Mouse (Mus musculus): ENCODE data around the gene Mgmt. TPM values are rescaled to one million over a fixed set of nuclear protein-coding genes. Genes with fewer than 3 reads are reported as not detected.

Mgmt gene
- total RNA-seq, 2 experiments from 2014 or later, result 1.4 to 1.5 TPM

DNA sequence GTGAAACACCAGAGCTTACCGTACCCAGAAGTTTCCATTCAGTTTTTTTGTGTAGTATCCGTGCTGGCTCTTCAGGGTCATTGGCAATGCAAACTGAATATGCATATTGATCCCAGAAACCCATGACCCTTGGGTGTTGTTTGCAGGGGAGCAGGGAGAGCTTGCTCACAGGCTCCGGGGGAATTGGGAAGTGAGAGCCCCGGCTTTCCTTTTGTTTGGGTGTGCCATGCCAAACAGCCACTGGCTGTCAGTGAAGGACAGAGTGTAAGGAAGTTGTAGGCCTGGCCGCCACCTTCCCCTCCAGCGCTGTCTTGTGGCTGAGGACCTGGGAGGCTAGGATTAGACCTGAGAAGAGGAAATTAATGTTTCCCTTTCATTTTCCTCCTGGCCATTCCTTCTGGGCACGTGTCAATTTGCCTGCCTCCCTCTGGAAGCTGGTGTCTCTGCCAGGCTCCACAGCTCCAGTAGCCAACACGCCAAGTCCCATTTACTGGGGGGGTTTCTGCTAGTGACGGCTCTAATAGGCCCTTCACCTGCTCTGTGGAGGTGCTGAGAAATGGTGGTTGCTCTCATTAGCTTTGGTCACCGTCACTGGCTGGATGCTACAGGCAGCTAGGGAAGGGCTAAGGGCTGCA is 144.0 kb downstream of the Mgmt start:
- intact Hi-C loops (cut with DNase I; ENCODE audit: low total_unique reads), result no loop called here
- no peak for DNase-seq

DNA sequence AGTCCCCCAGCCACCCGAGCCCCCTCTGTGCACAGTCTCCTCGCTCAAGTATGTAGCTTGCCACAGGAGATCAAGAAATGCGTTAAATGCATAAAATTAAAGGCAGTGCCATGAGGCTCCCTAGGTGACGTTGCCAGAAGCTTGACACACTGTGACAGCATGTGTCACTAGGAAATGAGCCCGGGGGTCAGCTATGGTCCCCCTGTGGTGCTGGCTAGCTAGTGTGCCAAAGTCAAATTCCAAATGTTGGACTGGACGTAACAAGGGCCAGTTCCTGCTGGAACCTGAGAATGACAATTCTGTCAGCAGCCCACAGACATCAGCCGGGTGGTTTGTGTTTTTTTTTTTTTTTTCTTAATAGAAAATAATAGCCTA is 144.5 kb downstream of the Mgmt start:
- DNase-seq, result no peak
- intact Hi-C loops (cut with DNase I; ENCODE audit: low total_unique reads), result no loop called here

DNA sequence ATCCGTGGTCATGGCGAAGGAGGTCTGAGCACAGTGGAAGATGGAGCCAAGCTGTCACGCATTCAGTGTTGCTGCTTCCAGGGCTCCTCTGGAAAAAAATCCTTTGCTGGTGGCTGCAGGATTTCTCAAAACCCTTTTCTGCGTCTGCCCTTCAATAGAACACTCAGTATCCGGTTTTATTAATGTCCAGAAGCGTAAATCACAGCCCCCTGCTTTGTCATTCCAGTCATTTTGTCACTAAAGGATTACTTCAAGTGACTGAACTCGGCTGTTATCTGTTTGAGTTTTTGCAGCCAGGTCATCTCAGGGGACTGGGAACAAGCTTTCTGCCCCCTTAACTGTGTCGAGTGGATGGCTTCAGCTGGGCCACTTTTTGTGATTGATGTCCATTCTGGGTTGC is 146.2 kb downstream of the Mgmt start:
- no peak for DNase-seq
- intact Hi-C loops (cut with DNase I; ENCODE audit: low total_unique reads), result no loop called here

DNA sequence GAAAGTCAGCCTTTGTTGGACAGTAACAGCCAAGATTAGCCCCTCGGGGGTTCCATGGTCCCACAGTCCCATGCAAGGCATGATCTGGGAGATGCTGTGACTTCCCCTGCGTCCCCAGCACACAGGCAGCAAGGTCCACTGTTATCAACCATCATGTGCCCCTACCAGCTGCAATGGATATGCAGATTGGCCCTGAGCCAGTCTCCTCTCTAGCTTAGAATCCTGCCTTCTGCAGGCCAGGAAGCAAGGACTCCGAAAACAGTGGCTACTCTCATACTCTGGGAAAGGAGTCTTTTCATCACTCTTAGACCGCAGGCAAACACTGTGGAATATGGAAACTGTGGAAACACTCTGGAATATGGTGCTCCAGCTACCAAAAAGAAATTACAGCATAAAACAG is 152.5 kb downstream of the Mgmt start:
- intact Hi-C loops (cut with DNase I; ENCODE audit: low total_unique reads), result no loop called here
- no peak for DNase-seq

DNA sequence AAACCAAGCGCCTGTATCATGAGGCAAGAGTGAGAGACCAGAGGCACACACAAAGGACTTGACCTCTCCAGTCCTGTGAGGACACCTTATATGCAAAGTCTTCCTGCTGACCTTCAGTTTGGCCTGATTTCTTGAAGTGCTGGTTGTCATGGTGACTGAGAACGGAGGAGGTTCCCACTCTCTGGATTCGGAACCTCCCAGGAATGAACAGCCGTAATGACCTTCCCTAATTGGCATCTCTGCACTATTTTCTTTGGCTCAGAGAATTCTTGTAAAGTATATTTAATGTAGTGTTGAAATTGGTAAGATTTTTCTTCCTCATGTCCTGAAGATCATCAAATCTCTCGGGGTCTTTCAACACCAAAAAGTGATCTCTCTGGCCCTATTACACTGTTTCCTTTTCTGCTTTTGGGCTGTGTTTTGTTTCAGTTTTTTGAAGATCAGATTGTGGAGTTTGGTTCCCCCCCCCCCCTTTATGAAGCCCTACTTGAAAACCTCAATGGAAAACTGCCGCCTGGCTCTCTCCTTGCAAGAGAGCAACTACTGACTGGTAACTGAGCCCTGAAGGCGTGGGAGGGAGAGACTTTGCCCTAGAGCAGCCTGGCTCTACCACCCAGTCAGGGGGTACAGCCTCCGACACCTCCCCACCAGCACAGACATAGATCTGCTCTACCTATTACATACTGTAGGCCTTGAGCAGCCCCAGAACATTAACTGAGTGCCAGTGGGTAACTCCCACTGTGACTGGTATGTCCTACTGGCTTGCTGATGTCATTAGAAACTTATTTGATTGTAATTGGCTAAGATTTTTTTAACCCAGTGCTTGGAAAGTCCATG is 153.9 kb downstream of the Mgmt start:
- no peak for DNase-seq
- intact Hi-C loops (cut with DNase I; ENCODE audit: low total_unique reads), result no loop called here

DNA sequence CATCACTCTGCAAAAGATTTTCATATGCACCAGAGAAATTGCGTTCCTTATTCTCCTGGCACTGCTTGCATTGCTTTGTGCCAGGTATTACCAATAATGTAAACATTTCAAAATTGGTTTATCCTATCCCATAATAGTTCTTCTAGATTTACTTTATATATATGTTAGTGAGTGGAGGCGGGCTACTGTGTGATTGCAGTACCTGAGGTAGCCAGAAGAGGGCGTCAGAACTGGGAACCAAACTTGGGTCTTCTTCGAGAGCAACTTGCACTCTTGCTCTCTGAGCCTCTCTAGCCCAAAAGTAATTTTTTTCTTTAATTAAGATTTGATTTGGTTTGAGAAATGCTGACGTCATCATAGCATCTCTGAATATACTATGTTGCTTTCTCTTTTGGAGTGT is 159.9 kb downstream of the Mgmt start:
- DNase-seq, result no peak
- intact Hi-C loops (cut with DNase I; ENCODE audit: low total_unique reads), result no loop called here

DNA sequence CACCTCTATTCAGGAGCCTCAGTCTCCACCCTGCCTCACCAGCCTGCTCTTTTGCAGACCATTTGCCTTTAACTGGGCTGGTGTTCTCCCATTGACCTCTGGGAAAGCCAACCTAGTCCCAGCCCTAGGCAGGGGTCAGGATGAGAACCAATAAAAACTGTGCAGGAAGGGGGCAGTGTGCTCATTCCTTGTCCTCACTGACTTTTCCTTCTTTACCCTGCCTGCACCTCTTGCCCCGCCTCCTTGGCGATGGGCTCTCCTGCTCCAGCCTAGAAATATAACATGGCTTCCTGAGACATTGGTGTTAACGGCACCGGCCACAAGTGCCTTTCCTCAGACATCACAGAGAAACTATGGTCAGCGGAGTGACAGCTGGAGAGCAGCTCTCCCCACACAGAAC is 161.7 kb downstream of the Mgmt start:
- intact Hi-C loops (cut with DNase I; ENCODE audit: low total_unique reads), result no loop called here
- no peak for DNase-seq

DNA sequence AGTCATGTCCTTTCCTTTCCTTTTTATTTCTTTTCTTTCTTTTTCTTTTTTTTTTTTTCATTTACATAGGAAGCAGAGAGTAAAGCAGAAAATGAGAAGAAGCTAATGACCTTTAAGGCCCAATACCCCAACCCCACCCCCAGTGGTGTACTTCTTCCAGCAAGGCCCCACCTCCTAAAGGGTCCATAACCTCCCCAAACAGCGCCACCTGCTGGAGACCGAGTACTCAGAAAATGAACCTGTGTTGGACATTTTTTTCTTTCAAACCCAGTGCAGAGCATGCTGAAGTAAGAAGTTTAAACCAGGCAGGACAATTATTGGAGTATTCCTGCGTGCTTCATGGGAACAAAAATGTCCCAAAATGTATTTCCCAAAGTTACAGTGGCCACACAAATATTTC is 166.1 kb downstream of the Mgmt start:
- no peak for DNase-seq
- intact Hi-C loops (cut with DNase I; ENCODE audit: low total_unique reads), result no loop called here

DNA sequence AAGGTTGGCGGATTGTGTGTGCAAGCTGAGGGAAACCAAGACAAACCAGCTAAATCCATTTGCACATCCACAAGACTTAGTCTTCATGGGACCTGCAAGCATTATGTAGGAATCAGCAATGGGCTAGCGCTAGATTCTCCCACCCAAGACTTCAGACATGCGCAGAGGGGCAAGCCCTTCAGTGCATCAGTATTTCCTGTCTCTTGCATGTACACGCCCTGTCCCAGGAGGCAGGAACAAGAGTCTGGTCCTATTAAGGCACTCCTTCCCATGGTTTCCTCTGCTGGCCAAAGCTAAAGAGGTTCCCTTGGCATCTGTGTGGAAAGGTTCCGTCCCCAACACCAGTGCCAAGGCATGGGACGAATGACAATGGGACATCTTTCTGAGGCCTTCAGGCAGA is 166.7 kb downstream of the Mgmt start:
- intact Hi-C loops (cut with DNase I; ENCODE audit: low total_unique reads), result no loop called here
- no peak for DNase-seq

DNA sequence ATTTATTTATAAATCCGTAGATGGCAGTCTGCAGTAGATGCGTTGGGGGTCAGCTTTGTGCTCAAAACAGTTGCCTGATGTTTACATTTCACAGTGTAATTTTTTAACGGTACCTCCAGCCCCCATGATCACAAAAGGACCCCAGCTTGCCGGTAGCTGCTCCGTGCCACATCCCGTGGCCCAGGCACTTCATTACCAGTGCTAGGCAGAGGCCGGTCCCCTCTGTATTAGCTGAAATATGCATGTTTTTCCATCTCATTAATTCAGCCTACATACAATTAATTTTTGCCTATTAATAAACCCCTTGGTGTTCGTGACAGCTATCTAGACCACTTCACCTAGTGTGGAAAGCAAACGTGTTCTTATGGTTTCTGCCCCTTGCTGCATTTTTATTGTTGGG is 169.8 kb downstream of the Mgmt start:
- intact Hi-C loops (cut with DNase I; ENCODE audit: low total_unique reads), result no loop called here
- DNase-seq, result no peak

DNA sequence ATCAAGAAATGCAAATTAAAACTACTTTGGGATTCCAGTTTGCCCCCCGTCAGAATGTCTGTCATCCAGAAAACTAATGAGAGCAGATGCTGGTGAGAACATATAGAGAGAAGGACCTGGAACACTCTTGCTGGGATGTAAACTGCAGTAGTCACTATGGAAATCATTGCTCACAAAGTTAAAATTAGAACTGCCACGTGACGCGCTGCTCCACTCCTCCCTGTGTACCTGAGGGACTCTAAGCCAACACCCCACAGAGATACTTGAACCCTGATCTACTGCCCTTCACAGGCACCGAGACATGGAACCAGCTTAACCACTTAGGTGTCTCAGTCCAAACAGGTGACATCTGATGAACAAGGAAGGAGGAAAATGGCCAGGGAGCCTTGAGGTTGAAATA is 171.0 kb downstream of the Mgmt start:
- intact Hi-C loops (cut with DNase I; ENCODE audit: low total_unique reads), result no loop called here
- DNase-seq, result no peak

DNA sequence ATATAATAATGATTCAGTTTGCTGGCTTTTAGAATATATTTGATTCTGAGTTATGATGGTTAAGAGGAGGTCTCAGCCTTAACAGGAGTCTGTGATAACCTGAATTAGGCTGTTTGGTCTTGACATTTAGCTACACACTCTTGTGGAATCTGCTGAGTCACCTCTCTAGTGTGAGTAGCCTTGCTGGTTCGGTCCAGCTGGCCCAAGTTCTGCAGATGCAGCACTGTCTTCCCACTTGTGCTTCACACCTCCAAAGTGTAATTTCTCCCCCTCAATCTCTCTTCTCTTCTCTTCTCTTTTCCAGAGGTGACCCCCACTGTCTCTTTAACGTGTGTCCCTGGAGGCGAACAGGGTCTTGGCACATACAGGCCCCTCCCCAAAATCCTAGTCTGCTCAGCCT is 171.8 kb downstream of the Mgmt start:
- intact Hi-C loops (cut with DNase I; ENCODE audit: low total_unique reads), result no loop called here
- DNase-seq, result no peak

DNA sequence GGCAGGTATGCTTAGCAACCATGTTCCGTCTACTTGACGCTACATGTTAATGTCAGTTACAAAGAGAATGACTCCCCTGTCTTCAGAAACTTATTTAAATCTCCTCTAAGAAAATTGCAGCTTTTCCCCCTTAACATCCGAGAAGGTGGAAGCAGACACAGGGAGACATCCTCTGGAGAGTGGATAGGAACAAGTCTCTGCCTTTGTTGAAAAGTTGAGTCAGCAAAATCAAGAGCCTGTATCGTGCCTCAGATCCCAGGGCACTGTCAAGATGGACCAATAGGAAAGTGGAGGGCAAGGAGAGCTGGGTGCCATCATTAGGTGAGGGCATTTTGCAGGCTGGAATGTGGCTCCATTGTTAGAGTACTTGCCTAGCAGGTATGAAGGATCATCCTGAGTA is 172.6 kb downstream of the Mgmt start:
- intact Hi-C loops (cut with DNase I; ENCODE audit: low total_unique reads), result no loop called here
- DNase-seq, result no peak

DNA sequence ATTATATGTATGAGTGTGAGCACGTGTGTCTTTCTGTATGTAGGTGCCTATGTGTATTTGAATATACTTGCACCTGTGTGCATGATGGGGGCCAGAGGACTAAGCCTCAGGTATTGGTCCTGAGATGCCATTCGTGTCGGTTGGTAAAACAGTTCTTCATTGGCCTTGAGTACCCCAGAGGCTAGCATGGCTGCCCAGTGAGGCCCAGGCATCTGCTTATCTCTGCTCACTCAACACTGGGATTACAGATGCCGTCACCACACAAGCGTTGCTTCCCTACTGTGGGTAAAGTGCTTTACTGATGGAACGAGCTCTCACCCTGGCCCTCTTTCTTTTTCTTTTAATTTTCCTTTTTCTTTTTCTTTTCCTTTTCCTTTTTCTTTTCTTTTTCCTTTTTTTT is 173.3 kb downstream of the Mgmt start:
- no peak for DNase-seq
- intact Hi-C loops (cut with DNase I; ENCODE audit: low total_unique reads), result no loop called here

DNA sequence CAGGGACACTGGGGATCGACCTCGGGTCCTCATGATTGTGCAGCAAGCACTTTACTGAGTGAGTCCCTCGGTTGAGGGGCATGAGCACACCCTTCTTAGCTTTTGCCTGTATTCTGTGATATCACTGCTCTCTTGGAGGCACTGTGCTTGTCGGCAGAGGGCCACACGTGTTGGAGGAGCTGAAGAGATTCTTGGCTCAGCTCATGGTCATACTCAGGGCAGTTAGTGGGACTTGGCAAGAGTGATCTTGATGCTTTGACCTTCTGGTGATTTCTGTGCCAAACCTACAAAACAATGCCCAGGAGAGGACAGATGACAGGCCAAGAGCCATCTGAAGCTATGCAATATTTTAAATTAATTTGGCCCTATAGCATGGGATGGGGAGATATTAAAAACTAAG is 174.4 kb downstream of the Mgmt start:
- intact Hi-C loops (cut with DNase I; ENCODE audit: low total_unique reads), result no loop called here
- DNase-seq, result no peak

DNA sequence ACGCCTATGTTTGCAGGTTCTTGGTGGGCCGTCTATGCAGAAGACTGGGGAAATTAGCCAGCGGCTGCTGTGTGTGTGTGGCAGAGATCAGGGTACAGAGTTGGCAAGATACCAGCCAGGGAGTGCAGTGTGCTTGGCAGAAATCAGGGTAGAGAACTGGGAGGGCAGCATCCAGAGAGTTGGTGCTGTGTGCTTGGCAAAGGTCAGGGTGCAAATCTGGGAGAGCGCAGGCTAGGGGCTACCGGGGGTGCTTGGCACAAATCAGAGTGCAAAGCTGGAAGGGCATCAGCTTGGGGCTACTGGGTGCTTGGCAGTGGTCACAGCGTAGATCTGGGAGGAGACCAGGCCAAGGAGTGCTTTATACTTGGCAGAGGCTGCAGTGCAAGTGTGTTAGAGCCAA is 175.4 kb downstream of the Mgmt start:
- intact Hi-C loops (cut with DNase I; ENCODE audit: low total_unique reads), result no loop called here
- no peak for DNase-seq

DNA sequence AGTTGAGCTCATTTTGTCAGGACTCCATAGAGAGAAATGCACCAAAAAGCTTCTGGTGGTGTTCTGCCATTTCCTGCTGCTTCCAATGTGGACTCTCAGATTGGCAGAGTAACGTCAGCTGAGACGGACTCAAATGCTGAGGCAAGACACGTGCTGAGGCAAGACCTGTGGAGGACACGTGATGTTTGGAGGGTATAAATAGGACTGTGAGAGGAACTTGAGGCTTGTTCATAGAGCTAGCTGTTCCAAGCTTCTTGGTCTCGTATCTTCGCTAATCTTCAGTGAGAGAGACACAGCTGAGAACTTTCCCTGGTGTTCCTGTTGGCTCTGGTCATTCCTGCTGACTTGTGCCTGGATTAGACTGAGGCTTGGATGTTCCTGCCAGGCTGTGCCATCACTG is 176.9 kb downstream of the Mgmt start:
- intact Hi-C loops (cut with DNase I; ENCODE audit: low total_unique reads), result no loop called here
- DNase-seq, result no peak

DNA sequence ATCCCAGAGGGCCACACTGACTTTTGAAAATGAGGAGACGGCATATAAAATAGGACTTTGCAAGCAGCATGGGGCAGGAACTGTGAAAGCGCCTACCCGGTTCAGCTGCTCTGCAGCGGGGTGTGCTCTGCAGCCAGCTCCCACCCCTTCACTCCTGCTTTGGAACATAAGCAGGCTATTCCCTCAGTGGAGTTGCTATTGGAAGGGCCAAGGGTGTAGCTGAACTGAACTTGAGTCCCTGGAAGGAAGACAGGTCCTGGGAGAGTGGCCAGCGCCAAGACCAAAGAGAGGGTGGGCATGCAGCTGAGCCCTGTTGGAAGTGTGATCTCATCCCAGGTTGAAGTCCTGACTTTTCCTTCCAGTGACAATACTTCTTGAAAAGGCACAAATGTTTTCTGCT is 179.5 kb downstream of the Mgmt start:
- DNase-seq, result peak; percentile 71
- intact Hi-C loops (cut with DNase I; ENCODE audit: low total_unique reads), result no loop called here

DNA sequence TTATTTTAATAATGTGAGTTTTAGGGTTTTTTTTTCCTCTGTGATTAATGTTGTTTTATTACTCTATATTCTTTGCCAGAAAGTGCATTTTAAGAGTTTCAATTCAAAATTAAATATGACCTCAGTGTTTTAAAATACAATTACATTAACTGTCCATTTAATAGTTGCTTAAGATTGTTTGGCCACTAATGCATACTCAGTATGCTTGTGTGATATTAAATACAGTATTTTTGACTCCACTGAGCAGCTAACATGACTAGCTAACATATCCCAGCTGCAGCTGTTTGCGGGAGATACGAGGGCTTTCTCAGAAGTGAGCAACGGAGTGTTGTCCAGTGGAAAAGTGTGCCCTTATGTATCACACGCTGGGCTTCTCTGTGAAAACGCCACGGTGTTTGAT is 179.9 kb downstream of the Mgmt start:
- intact Hi-C loops (cut with DNase I; ENCODE audit: low total_unique reads), result no loop called here
- no peak for DNase-seq

DNA sequence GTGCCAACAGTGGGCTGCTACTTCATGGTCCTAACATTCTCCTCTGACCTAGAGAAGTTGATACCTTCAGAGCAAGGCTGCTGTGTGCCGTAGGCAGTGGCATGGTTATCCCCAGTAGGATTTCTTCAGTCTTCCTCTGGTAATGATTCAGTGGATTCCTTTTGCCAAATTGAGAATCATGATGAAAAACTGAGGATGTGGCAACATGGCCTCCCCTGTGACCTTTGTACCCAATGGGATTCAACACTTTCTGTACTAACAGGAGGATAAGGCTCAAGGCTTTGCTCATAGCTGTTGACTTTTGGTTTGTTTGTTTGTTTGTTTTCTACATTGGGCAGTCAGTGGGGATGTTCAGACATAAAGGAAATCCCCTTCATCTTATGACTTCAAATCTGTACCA is 180.9 kb downstream of the Mgmt start:
- DNase-seq, result no peak
- intact Hi-C loops (cut with DNase I; ENCODE audit: low total_unique reads), result no loop called here

DNA sequence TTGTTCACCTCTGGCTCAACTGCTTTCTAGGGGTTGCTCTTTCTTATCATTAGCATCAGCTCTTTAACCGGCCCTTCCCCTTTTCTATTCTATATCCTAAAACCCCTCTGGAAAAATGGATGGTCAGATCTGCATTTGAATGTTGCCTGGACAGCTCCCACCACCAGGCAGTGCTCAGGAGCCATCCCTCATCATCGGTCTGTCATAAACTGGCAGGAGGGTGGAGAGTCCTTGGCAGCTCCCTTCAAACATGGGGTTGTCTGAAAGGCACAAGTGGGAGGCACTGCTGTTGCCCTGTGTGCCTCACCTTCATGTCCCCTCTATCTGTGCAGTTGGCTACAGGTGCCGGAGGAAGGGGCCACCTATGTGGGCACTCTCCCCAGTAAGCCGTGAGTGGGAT is 185.8 kb downstream of the Mgmt start:
- no peak for DNase-seq
- intact Hi-C loops (cut with DNase I; ENCODE audit: low total_unique reads), result no loop called here

DNA sequence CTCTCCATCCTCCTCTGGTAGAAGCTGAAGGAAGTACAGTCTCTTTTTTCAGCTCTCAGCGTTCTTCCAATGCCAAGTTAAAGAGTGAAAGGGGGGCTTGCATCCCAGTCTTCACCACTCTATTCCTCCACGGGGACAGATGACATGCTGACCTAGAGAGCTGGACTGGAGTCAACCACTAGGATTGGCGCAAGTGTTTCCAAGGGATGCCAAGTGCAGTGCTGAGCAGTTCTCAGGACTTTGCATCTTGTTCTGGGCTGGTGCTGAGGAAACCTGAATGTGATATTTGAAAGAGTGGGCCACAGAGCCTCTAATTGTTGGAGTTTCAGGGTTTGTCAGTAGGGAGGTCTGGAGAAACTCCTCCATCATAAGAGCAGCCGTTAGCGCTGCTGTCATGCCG is 187.8 kb downstream of the Mgmt start:
- intact Hi-C loops (cut with DNase I; ENCODE audit: low total_unique reads), result no loop called here
- no peak for DNase-seq
